Mouse (Mus musculus) heart, postnatal 36 days (tissue): ENCODE measurements around the gene Scfd2. TPM values are rescaled to one million over a fixed set of nuclear protein-coding genes. Genes with fewer than 3 reads are reported as not detected.

Experiments used
- DNase-seq, 2 experiments: peaks; one replicate each; pipeline ENCODE4 v3.0.0; 2021 to 2022
- intact Hi-C: fragments of 180-260 bp; cut with DNase I; formaldehyde crosslinking; loops from one replicate; pipeline ENCODE4 v1.15.1; 2025
- total RNA-seq, 2 experiments: library from RNA; stranded (reverse); gene quantifications; 2 replicates each; pipeline ENCODE4 v1.2.3; 2021

The Scfd2 gene
- total RNA-seq, 2 experiments from 2014 or later: 11.6 to 12.9 TPM

GRCm38 (mm10) chr5:74214501-74215110 is 317.0 kb downstream of the Scfd2 start:
- intact Hi-C loops: no loop called here

GRCm38 (mm10) chr5:74211346-74211745 is 320.2 kb downstream of the Scfd2 start:
- intact Hi-C loops: no loop called here
- DNase-seq: no peak

More at GRCm38 (mm10) chr5:74214501-74215110, 317.0 kb downstream of the Scfd2 start:
- no peak for DNase-seq

GRCm38 (mm10) chr5:74209640-74210039 is 321.9 kb downstream of the Scfd2 start:
- no peak for DNase-seq
- intact Hi-C loops: no loop called here

- intact Hi-C loops: no loop called here
- no peak for DNase-seq
These were observed 323.1 kb downstream of the Scfd2 start for GRCm38 (mm10) chr5:74208438-74208837.

GRCm38 (mm10) chr5:74207209-74207608 is 324.4 kb downstream of the Scfd2 start:
- no peak for DNase-seq
- intact Hi-C loops: no loop called here

GRCm38 (mm10) chr5:74206649-74207048 is 324.9 kb downstream of the Scfd2 start:
- no peak for DNase-seq
- intact Hi-C loops: no loop called here

- intact Hi-C loops: no loop called here
- DNase-seq: no peak
These were observed 325.5 kb downstream of the Scfd2 start for GRCm38 (mm10) chr5:74206038-74206437.

- intact Hi-C loops: no loop called here
- DNase-seq: no peak
These were observed 326.1 kb downstream of the Scfd2 start for GRCm38 (mm10) chr5:74205509-74205908.

- intact Hi-C loops: no loop called here
- no peak for DNase-seq
These were observed 327.1 kb downstream of the Scfd2 start for GRCm38 (mm10) chr5:74204465-74204864.

- DNase-seq: no peak
- intact Hi-C loops: no loop called here
These were observed 329.0 kb downstream of the Scfd2 start for GRCm38 (mm10) chr5:74202515-74202914.

GRCm38 (mm10) chr5:74201570-74202357 is 329.8 kb downstream of the Scfd2 start:
- intact Hi-C loops: no loop called here
- no peak for DNase-seq

GRCm38 (mm10) chr5:74200481-74200880 is 331.1 kb downstream of the Scfd2 start:
- DNase-seq: no peak
- intact Hi-C loops: no loop called here

GRCm38 (mm10) chr5:74199793-74200192 is 331.8 kb downstream of the Scfd2 start:
- intact Hi-C loops: loop anchor here (5.0 kb wide), 3 partner anchors 63 to 192 kb away; no protein-coding TSS in a partner anchor
- no peak for DNase-seq

- intact Hi-C loops: loop anchor here (5.0 kb wide), 3 partner anchors 64 to 191 kb away; no protein-coding TSS in a partner anchor
- no peak for DNase-seq
These were observed 333.1 kb downstream of the Scfd2 start for GRCm38 (mm10) chr5:74198446-74198845.

- intact Hi-C loops: loop anchor here (2.0 to 5.0 kb wide), 5 partner anchors 51 to 190 kb away; no protein-coding TSS in a partner anchor
- no peak for DNase-seq
These were observed 333.8 kb downstream of the Scfd2 start for GRCm38 (mm10) chr5:74197541-74198330.

- intact Hi-C loops: loop anchor here (1.0 to 5.0 kb wide), 6 partner anchors 49 to 189 kb away; no protein-coding TSS in a partner anchor
- no peak for DNase-seq
These were observed 335.3 kb downstream of the Scfd2 start for GRCm38 (mm10) chr5:74196307-74196618.

- intact Hi-C loops: loop anchor here (1.0 to 5.0 kb wide), 7 partner anchors 21 to 188 kb away; no protein-coding TSS in a partner anchor
- DNase-seq: no peak
These were observed 335.8 kb downstream of the Scfd2 start for GRCm38 (mm10) chr5:74195614-74196306.

GRCm38 (mm10) chr5:74194841-74195613 is 336.5 kb downstream of the Scfd2 start, which contains the start of gene Rasl11b:
TSS of gene Rasl11b (plus strand) at chr5:74195286.
- intact Hi-C loops: loop anchor here (2.0 to 5.0 kb wide), 4 partner anchors 20 to 188 kb away; no protein-coding TSS in a partner anchor

More at GRCm38 (mm10) chr5:74194841-74195613, 336.5 kb downstream of the Scfd2 start, which contains the start of gene Rasl11b:
- peak; percentile 96 for DNase-seq
